Mouse (Mus musculus) midbrain, postnatal 0 days (tissue): ENCODE measurements around the gene Fntb. TPM values are rescaled to one million over a fixed set of nuclear protein-coding genes. Genes with fewer than 3 reads are reported as not detected.

Source experiments
- ATAC-seq: fragments of 200-750 bp; cut with Nextera tagmentation; 2 replicates; pipeline ENCODE4 v1.8.0; 2017; ENCODE audit warnings: moderate number of reproducible peaks, mild to moderate bottlenecking, moderate TSS enrichment, moderate library complexity; ENCODE audit not compliant: low FRiP score
- DNase-seq: peaks from one replicate; pipeline ENCODE4 v3.0.0-alpha.2; 2015; ENCODE audit warnings: low spot score
- H3K27ac ChIP-seq: fragments of 300-500 bp; sonication (generic); 2 replicates; pipeline ENCODE4 v1.5.1; 2014; ENCODE audit warnings: low read depth, mild to moderate bottlenecking, low read length, mixed read lengths
- H3K27me3 ChIP-seq: fragments of 300-500 bp; sonication (generic); 2 replicates; pipeline ENCODE4 v1.6.1; 2014; ENCODE audit warnings: low read length, control low read depth, mixed read lengths; ENCODE audit not compliant: insufficient read depth
- H3K36me3 ChIP-seq: fragments of 300-500 bp; sonication (generic); 2 replicates; pipeline ENCODE4 v1.6.1; 2014; ENCODE audit warnings: low read length, control low read depth, mixed read lengths; ENCODE audit not compliant: insufficient read depth
- H3K4me1 ChIP-seq: fragments of 300-500 bp; sonication (generic); 2 replicates; pipeline ENCODE4 v1.6.1; 2014; ENCODE audit warnings: mild to moderate bottlenecking, control low read depth, antibody characterized with exemption, low read length, mixed read lengths; ENCODE audit not compliant: insufficient read depth
- H3K4me2 ChIP-seq: fragments of 300-500 bp; sonication (generic); 2 replicates; pipeline ENCODE4 v1.6.1; 2014; ENCODE audit warnings: low read depth, mild to moderate bottlenecking, low read length, mixed read lengths; ENCODE audit not compliant: poor library complexity, severe bottlenecking
- H3K4me3 ChIP-seq: fragments of 300-500 bp; sonication (generic); 2 replicates; pipeline ENCODE4 v1.5.1; 2014; ENCODE audit warnings: low read depth, mild to moderate bottlenecking, low read length, moderate library complexity
- H3K9ac ChIP-seq: fragments of 300-500 bp; sonication (generic); replicated peaks from 2 replicates; pipeline ENCODE4 v1.6.1; 2014; ENCODE audit warnings: mild to moderate bottlenecking, low read length, moderate library complexity, mixed read lengths; ENCODE audit not compliant: poor library complexity, severe bottlenecking
- H3K9me3 ChIP-seq: fragments of 300-500 bp; sonication (generic); 2 replicates; pipeline ENCODE4 v1.6.1; 2016; ENCODE audit warnings: low read length, control low read depth
- CTCF ChIP-seq: IDR thresholded peaks from 2 replicates; pipeline ENCODE4 v1.5.1; 2016; ENCODE audit warnings: antibody characterized with exemption, mild to moderate bottlenecking
- WGBS: fragments of 180-500 bp; shearing (Covaris S2); extraction: QIAGEN DNeasy Blood & Tissue Kit; methylation state at CpG from one replicate; pipeline ENCODE4 v1.1.7; 2014; 5-methylcytosine and 5-hydroxymethylcytosine counted together
- polyA plus RNA-seq: library from polyadenylated mRNA; unstranded; fragments of >200 nt; fragmentation: Nextera tagmentation; extraction: Ambion mirVana; gene quantifications from 2 replicates; pipeline ENCODE4 v1.2.1, GENCODE M21; 2015
- total RNA-seq: library from RNA; depleted of rRNA; stranded (reverse); fragments of >200 nt; gene quantifications from 2 replicates; pipeline ENCODE4 v1.2.3, GENCODE M21; 2014

The Fntb gene
- total and polyA plus RNA-seq, 2 experiments from 2014 or later = 34.3 to 36.6 TPM

- DNase-seq (no peak), ATAC-seq (no peak)
- no peak overlapping the region for H3K4me3 ChIP-seq
- H3K36me3 ChIP-seq = peaks cover 65% of the 10 kb centered on the region
- no peak overlapping the region for H3K4me2 ChIP-seq
- H3K9ac ChIP-seq = no peak overlapping the region
- H3K27me3 ChIP-seq = no peaks in the 10 kb centered on the region
- no peak for TF ChIP-seq CTCF
- no peaks in the 10 kb centered on the region for H3K4me1 ChIP-seq
- 56% methylated on average over 2 of the region's 2 CpGs for WGBS
- H3K27ac ChIP-seq = no peak overlapping the region
- H3K9me3 ChIP-seq = no peaks in the 10 kb centered on the region
These were observed 176.1 kb downstream of the Fntb start for GRCm38 (mm10) chr12:76941524-76941923.

- no peak for ATAC-seq
- Histone ChIP-seq H3K9ac (no peak overlapping the region), H3K4me3 (no peak overlapping the region), H3K27me3 (no peaks in the 10 kb centered on the region), H3K9me3 (no peaks in the 10 kb centered on the region), H3K36me3 (peaks cover 66% of the 10 kb centered on the region), H3K27ac (no peak overlapping the region), H3K4me1 (no peaks in the 10 kb centered on the region), H3K4me2 (no peak overlapping the region)
- WGBS = 89% methylated on average over 2 of the region's 2 CpGs
- TF ChIP-seq CTCF = no peak
- no peak for DNase-seq
These were observed 177.1 kb downstream of the Fntb start for GRCm38 (mm10) chr12:76942476-76942875.

GRCm38 (mm10) chr12:76943046-76943445 lies 177.7 kb downstream of the Fntb start:
- Histone ChIP-seq H3K27me3 (no peaks in the 10 kb centered on the region), H3K36me3 (peaks cover 67% of the 10 kb centered on the region), H3K4me3 (no peak overlapping the region), H3K9ac (no peak overlapping the region), H3K4me2 (no peak overlapping the region), H3K9me3 (no peaks in the 10 kb centered on the region), H3K4me1 (no peaks in the 10 kb centered on the region), H3K27ac (no peak overlapping the region)
- no peak for TF ChIP-seq CTCF
- ATAC-seq (no peak), DNase-seq (no peak)
- 77% methylated on average over 3 of the region's 3 CpGs for WGBS

- no peak overlapping the region for H3K4me2 ChIP-seq
- H3K27ac ChIP-seq = no peak overlapping the region
- no peak overlapping the region for H3K9ac ChIP-seq
- no peak for TF ChIP-seq CTCF
- no peak for ATAC-seq
- H3K4me3 ChIP-seq = no peak overlapping the region
- peaks cover 69% of the 10 kb centered on the region for H3K36me3 ChIP-seq
- H3K4me1 ChIP-seq = no peaks in the 10 kb centered on the region
- no peaks in the 10 kb centered on the region for H3K9me3 ChIP-seq
- no peak for DNase-seq
- no peaks in the 10 kb centered on the region for H3K27me3 ChIP-seq
- WGBS = 91% methylated on average over 6 of the region's 6 CpGs
These were observed 178.1 kb downstream of the Fntb start for GRCm38 (mm10) chr12:76943466-76943865.

- H3K36me3 ChIP-seq = peaks cover 61% of the 10 kb centered on the region
- H3K4me3 ChIP-seq = no peak overlapping the region
- no peak for TF ChIP-seq CTCF
- no peaks in the 10 kb centered on the region for H3K27me3 ChIP-seq
- no peak for ATAC-seq
- no peaks in the 10 kb centered on the region for H3K9me3 ChIP-seq
- no peak overlapping the region for H3K4me2 ChIP-seq
- no peak overlapping the region for H3K27ac ChIP-seq
- WGBS = 96% methylated on average over 3 of the region's 3 CpGs
- H3K4me1 ChIP-seq = no peaks in the 10 kb centered on the region
- DNase-seq = no peak
- no peak overlapping the region for H3K9ac ChIP-seq
These were observed 182.1 kb downstream of the Fntb start for GRCm38 (mm10) chr12:76947487-76947886.

GRCm38 (mm10) chr12:76948185-76948584 lies 182.8 kb downstream of the Fntb start:
- no peak overlapping the region for H3K4me3 ChIP-seq
- H3K9ac ChIP-seq = no peak overlapping the region
- H3K27me3 ChIP-seq = no peaks in the 10 kb centered on the region
- H3K36me3 ChIP-seq = peaks cover 67% of the 10 kb centered on the region
- DNase-seq (no peak), ATAC-seq (no peak)
- no peak overlapping the region for H3K27ac ChIP-seq
- WGBS = 91% methylated on average over 2 of the region's 2 CpGs
- H3K4me2 ChIP-seq = no peak overlapping the region
- H3K4me1 ChIP-seq = no peaks in the 10 kb centered on the region
- TF ChIP-seq CTCF = no peak
- no peaks in the 10 kb centered on the region for H3K9me3 ChIP-seq

- DNase-seq (no peak), ATAC-seq (no peak)
- H3K4me3 ChIP-seq = no peak overlapping the region
- no peak overlapping the region for H3K4me2 ChIP-seq
- no peaks in the 10 kb centered on the region for H3K9me3 ChIP-seq
- no peak overlapping the region for H3K27ac ChIP-seq
- H3K27me3 ChIP-seq = no peaks in the 10 kb centered on the region
- no peak overlapping the region for H3K9ac ChIP-seq
- 92% methylated on average over 3 of the region's 3 CpGs for WGBS
- no peak for TF ChIP-seq CTCF
- no peaks in the 10 kb centered on the region for H3K4me1 ChIP-seq
- peaks cover 67% of the 10 kb centered on the region for H3K36me3 ChIP-seq
These were observed 183.4 kb downstream of the Fntb start for GRCm38 (mm10) chr12:76948781-76949180.
